Mouse (Mus musculus): ENCODE results near the gene Rab11fip3.

DNA sequence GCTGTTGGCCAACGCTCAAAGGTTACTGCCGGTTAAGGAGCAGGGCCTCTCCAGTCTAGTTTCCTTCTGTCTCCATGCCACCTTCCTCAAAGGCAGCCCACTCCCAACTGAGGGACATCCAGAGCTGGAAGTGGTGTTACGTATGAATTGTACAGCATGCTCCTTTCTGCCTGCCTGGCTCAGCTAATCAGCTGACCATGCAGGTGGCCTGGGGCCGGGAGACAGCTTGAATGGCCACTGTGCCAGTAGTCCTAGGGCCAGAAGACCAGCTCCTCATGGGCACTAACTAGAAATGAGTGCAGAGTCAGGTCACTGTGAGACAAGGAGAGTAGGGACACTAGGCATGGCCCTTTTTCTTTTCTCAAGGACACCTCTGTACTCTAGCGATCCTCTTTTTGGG is 116.2 kb downstream of the Rab11fip3 start:
- TF ChIP-seq POLR2A (IDR thresholded peaks at IDR 0.05; ENCODE audit: low read depth, low read length) = no peak
- TF ChIP-seq CTCF (conservative IDR thresholded peaks at IDR 0.05; ENCODE audit: insufficient read depth, insufficient read length, low read depth, low read length) = no peak
